Mouse (Mus musculus) testis, postnatal 10 days (tissue): ENCODE results near the gene Dip2c.

Source experiments
- DNase-seq: peaks from one replicate; pipeline ENCODE4 v3.0.0; 2021; ENCODE audit warnings: low spot score

Dip2c gene

DNA sequence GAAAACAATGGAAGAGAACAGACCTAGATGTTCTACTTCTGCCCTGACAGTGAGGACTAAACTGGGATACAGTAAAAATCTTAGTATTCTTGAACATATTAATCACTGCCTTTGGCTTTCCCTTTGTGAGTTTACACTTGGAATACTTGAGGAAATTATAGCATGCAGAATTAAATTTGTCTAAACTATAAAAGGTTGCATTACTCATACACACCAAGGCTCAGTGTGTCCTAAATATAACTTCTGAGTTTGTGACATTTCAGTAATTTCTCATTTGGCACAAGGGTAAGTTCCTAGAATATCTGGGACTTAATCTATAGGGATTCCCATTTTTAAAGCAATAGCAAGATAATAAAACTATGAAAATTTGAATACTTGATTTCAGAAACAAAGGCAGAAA lies 262.2 kb downstream of the Dip2c start:
- no peak for DNase-seq

DNA sequence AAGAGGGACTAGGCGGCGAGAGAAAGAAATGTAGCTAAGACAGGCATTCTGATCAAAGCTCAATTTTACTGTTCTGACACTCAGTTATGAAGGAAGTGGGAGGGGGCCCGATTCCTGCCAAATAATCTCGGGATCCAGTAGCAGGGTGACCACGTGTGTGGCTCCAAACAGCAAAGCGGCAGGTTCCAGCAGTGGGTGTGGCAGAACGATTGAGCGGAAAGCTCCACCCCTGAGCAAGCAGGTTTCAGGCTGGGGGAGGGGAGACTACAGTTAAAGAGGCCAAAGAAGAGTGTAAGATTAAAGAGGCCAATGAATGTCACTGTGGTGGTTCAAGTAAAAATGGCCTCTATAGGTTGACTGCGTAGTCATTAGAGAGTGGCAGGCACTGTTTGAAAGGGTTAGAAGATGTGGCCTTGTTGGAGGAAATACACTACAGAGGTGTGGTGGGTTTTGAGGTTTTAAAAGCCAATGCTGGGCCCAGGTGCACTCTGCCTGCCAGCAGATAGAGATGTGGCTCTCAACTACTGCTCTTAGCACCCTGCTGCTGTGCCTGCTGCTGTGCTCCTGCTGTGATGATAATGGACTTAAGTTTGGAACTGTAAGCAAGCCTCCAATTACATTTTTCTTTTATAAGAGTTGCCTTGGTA lies 271.5 kb downstream of the Dip2c start:
- no peak for DNase-seq

DNA sequence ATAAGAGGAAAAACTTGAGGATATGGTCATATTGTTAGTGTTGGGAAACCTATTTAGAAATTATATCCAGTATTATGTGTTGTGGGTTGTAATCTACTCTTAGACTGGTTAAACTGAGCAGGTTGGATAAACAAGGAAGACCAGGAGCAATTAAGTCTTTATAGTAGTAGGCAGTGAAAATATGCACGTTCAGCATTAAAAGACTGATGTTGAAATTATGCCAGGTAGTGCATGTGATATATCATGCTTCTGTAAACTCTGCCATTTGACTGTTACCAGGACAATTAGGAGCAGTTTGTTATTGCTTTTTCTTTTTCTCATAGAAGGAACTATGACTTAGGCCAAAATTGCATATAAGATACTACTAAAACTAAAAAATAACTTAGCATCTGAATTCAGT lies 285.8 kb downstream of the Dip2c start:
- no peak for DNase-seq

DNA sequence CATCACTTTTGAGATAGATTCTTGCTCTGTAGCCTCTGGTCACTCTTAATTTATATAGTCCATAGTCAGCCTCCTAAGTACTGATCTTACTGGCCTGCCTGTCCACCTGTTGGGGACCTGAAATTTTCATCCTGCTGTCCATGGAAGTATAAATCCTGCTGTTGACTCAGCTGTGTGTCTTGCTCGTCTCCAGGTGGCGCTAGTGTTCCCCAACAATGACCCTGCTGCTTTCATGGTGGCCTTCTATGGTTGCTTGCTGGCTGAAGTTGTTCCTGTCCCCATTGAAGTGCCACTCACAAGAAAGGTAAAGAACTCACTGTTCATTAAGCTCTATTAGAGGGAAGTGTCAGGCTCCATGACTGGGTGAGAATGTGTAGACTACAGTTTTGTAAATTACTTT lies 286.6 kb downstream of the Dip2c start:
- DNase-seq: peak; percentile 57

DNA sequence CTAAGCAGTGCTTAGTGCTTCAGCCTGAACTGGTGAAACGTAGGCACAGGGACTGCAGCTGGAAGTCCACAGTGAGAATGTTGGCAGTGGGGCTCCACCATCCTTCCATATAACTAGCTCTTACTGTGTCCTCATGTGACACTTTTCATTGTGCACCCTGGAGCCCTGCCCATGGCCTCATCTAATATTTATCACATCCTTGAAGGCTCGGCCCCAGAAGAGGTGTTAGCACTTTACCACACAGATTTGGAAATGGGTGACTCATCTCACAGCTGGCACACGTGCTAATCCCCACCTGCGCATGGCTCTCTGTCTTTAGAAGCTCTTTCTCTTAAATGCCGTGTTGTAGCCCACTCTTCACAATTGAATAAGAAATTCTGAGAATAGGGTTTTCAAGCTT lies 292.5 kb downstream of the Dip2c start:
- no peak for DNase-seq

DNA sequence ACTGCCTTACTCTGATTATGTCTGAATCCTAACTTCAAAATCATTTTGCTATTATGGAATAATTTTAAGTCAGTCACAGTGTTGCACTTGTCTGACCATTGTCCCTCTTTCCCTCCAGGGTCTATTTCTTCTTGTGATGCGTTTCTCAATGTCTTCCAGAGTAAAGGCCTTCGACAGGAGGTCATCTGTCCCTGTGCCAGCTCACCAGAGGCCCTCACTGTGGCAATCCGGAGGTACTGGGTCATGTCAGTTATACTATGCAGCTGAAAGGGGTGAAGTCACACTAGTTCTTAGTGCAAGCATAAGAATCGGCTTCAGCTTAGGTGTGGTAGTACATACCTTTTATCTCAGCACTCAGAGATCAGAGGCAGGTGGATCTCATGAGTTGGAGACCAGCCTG lies 300.4 kb downstream of the Dip2c start:
- no peak for DNase-seq

DNA sequence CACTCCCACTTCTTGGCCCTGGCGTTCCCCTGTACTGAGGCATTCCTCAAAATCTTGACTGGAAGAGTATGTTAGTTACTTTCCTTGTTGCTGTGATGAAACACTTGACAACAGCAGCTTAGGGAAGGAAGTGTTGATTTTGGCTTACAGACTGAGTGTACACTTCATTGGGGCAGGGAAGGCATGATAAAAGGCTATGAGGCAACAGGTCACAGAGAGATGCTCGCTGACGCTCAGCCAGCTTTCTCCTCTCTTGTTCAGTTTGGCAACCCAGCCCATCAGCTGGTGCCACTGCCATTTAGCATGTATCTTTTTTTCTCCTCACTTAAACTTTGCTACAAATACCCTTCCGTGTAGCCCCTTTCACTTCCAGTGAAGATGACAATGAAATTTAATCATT lies 302.1 kb downstream of the Dip2c start:
- DNase-seq: no peak

DNA sequence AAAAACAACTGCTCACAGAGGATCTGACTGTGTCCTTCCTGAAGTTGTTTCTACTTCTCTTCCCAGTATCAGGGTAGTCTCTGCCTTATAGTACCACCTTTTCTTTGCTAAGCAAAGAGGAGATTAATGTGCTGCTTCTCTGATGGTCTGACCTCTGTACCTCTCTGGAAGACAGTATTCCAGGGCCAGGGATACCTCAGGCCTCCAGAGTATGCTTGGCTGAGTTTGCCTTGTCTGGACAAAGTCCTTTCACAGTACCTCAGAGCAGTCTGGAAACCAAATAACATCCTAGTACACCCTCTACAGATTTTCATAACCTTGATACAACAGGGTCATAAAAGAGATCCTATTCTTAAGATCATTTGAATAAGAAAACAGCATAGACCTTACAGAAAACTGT lies 305.5 kb downstream of the Dip2c start:
- no peak for DNase-seq

DNA sequence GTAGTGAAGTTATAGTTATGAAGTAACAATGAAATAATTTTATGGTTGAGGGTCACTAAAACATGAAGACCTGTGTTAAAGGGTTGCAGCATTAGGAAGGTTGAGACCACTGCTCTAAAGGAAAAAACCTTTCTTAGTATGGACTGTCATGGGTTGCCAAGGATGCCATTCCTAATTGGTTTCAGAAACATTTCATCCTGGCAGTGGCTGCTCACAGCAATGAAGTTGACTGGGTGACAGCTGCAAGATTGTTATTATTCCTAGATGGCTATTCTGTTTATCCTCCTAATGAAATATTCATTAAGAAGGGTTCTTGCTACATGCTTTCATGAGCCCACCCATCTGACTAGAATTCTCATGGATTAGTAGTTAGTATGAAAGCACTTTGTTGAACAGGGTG lies 307.3 kb downstream of the Dip2c start:
- no peak for DNase-seq

DNA sequence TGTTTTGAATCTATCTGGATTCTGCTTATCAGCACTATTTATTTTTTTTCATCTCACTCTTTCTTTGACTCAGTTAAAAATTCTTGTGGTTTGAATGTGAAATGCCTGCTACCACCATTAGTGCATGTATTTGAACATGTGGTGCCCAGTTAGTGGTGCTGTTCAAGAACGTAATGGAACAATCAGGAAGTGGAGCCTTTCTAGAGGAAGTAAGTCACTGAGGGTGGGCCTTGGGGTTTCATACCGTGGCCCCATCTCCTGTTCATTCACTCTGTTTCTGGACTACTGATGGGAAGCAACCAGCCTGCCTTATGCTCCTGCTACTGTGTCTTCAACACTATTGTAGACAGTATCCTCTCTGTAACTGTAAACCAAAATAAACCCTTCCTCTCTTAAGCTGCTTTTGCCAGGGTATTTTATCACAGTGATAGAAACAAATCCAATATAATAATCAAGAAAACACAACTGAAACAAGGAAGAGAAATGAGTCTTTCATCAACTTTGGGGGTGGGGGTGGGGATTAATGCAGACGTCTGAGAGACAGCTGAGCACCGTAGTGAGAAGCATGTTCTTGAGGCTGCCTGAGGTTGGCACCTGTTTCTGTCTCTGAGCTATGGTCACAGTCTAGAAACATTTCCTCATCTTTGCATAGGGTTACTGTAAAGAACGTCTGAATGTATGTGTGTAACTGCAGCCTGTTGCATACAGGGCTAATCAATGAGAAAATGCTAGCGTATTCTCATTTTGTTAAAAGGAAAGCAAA lies 323.2 kb downstream of the Dip2c start:
- no peak for DNase-seq

DNA sequence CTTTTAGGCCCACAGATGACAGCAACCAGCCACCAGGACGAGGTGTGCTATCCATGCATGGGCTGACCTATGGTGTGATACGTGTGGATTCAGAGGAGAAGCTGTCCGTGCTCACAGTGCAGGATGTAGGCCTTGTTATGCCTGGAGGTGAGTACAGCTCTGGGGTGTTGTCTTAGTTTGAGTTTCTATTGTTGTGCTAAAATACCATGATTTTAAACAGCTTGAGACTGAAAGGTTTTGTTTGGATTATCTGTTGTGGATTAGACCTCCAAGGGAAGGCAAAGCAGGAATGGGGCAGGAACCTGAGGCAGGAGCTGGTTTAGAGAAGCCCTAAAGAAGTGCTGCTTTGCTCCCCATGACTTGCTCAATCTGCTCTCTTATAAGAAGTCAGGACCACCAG lies 325.0 kb downstream of the Dip2c start:
- no peak for DNase-seq

DNA sequence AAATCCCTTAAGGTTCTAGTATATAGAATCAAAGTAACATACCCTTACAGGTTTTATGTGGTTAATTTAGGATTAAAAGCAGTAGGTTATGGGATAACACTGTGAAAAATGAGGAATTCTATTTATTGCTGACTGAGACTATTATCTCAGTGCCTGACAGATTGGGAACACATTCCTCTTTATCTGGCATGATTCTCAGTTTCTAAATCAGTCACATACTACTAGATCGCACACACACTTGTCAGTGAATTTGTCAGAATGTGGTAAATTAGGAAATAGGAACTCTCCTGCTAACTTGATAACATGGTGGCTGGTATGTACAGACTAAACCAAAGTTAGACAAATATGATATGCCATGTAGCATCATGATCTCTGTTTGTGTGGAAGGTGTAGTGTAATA lies 334.9 kb downstream of the Dip2c start:
- no peak for DNase-seq

DNA sequence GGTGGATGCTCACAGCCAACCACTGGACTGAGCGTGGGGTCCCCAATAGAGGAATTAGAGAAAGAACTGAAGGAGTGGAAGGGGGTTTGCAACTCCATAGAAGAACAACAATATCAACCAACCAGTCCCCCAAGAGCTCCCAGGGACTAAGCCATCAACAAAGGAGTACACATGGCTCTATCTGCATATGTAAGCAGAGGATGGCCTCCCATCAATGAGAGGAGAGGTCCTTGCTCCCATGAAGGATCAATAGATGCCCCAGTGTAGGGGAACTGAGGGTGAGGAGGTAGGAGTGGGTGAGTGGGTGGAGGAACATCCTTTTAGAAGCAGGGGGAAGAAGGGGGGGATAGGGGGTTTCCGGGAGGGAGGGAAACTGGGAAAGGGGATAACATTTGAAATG lies 356.4 kb downstream of the Dip2c start:
- no peak for DNase-seq

DNA sequence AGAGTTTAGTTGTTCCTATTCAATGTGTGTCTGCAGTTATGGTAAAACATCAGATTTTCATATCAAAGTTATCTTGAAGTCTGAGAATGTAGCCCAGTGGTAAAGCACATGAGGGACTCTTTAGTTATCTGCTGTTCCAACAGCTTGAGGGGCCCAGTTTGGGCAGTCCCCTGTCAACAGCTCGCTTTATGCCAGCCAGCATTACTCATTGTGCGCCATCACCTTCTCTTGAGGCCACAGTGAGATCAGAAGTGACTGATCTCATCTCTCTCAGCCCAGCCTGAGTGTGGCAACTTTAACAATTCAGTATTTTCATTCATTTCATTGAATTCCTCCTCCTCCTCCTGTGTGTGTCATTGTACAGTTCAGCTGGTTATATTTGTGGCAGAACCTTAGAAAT lies 359.6 kb downstream of the Dip2c start:
- DNase-seq: no peak

DNA sequence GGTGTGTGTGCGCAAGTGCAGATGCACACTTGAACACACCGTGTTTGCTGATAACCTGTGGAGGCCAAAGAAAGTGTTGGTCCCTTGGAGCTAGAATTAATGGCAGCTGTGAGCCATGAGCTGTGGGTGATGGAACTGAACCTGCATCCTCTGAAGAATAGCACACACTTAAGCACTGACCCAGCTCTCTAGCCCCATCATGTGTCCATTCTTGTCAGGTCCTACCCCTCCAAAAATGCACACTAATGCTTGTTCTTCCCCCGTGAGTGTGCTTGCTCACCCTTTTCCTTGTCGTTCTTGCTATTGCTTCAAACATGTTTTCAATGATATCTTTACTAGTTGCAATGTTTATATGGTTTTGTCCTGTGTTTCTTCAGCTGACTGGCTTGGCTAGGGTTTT lies 360.2 kb downstream of the Dip2c start:
- DNase-seq: no peak

DNA sequence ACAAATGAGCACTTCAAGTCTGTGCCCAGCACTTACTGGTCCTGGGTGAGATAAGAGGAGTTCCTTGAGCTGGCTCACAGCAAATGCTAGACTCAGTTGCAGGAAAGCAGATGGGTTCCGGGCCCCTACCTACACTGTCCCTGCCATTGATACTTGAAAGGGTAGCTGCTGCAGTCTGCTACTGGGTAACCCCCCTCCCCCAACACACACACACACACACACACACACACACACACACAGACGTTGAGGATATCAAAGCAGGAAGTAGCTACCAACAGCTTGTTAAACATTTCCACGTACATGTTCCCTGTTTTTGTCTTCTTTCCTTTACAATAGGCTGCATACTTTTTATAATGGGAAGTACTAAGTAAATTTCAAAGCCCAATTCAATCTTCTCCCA lies 361.6 kb downstream of the Dip2c start:
- DNase-seq: no peak

DNA sequence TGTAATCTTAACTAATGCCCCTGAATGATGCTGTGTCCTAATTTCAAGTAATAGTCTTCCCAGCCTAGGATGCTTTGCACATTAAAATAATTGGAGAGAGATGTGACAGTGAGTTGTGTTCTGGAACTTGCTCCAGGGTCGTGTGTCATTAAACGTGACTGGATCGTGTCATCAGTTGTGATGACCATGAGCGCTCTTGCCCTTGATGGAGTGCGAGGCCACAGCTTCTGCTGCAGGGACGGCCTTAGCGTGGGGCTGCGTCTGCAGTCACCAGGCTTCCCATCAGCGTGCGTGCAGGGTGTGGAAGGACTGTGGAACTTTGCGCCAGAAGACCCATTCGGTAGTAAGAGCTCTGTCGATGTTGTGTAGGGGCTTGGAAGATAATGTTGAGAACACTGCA lies 372.4 kb downstream of the Dip2c start:
- DNase-seq: no peak

DNA sequence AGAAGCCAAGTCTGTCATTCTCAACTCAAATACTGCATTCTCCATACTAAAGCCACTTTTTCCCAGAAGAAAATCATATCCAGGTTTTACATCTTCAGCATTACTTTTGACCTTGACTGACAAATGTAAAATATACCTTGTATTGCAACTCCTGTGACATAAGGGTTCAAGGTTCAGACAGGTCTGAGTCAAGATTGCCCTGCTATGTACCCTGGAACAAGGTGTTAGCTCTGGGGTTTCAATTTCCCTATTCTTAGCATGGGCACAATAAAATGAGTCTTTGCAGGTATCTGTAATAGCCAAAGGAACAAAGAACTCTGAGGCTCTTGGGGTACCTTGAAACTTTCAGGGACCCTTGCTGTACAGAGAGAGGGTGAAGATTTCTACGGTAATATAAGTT lies 373.6 kb downstream of the Dip2c start:
- DNase-seq: no peak

DNA sequence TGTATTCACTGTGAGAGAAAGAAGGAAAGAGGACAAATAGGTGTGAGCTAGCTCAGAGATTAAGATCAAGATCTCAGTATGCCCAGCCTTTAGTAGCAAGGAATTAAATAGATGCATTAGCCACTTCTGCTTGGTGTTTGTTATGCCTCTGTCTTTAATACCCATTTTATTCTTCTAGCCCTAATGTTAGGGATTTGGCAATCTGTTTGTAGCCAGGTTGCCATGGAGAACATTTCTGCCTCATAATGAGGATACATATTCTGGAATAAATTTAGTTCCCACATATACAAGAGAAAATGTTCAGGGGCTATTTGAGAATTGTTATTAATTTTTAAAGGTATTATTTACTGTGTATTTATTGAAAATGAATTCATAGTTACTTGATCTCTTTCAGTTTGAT lies 374.3 kb downstream of the Dip2c start:
- no peak for DNase-seq

DNA sequence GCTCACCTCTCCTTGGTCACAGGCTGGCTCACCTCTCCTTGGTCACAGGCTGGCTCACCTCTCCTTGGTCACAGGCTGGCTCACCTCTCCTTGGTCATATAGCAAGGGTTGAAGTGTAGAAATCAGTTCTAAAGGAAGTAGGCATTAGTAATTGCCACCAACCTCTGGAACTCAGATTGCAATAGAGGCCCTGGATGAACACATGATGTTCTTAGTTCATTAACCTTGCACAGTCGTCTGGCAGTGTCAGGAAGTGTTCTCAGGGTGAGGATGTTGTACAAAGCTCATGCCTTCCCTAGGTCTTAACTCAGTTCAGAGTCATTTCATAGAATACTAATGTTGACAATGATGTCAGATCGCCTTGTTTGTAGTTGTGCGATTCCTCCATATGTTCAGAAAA lies 376.7 kb downstream of the Dip2c start:
- DNase-seq: no peak

DNA sequence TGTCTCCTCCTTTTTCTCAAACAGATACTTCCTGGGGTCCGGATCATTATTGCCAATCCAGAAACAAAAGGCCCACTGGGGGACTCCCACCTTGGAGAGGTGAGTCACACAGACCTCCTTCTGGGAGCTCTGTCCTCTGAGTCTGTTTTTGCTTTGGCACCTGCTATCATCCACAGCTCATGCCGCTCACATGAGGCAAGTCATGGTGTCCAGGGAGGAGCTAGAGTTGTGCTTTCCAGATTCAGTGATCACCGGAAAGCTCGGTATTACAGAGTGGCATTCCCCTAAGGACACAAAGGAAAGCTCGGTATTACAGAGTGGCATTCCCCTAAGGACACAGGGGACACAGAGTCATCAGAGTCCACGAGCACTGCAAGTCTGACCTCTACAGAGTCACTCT lies 380.3 kb downstream of the Dip2c start:
- DNase-seq: no peak

DNA sequence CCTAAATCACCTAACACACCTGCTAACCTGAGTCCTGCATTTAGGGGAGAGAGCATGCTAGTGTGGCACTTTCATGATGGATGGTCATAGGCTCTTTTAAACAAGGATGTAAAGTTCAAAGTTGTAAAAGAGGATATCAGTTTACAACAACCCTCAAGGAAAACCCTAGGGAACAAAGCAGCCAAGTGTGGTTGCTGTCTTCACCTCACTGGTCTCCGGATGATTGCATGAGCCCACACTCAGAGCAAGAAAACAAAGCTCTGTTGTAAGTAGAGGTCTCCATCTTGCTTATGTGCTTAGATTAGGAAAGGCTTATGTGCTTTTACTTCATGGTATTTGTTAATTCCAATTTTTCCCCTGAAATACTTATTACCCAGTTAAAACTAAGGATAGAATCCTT lies 384.4 kb downstream of the Dip2c start:
- DNase-seq: no peak

DNA sequence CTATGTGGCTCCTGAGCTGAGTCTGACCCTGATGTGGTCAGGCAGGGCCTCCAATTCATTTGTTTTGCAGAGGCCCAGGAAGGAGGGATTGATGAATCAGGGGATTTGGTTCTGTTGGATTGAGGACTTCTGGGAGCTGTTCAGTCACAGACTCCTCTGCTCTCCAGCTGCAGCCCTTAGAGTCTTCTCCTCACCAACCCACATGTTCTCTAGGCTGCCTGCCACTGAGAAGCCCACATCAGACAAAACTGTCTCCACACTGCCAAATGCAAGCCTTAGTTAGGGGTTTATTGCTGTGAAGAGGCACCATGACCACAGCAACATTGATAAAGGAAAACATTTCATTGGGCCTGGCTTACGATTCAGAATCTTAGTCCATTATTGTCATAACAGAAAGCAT lies 387.3 kb downstream of the Dip2c start:
- no peak for DNase-seq

DNA sequence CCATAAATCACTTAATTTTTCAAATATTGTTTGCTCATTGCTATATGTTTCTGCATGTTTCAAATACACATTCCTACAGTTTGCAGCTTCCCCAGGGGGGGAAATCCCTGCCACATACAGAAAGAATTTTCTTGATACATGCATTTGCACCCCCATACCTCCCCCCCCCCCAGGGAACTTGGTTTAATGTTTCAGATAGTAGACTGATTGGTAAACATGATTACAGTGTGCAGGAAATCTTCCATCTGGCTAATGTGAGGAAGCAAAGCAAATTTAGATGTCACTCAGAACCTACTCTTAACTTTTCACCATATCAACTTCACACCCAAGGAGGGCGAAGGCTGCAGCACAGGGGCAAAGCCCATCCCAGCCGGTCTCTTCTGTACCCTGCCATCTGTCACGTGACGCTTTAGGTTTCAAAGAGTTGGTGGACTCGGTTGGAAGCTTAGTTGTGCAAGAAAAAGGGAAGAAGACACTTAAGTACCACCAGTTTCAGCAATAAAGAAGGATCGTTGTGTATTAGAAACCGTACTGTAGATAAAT lies 391.7 kb downstream of the Dip2c start:
- no peak for DNase-seq
